Mouse (Mus musculus) ES-Bruce4 (cell line): ENCODE measurements around the gene Gm42957. TPM values are rescaled to one million over a fixed set of nuclear protein-coding genes. Genes with fewer than 3 reads are reported as not detected.
"Not testable (repeated sequence)": the region's sequence is repeated elsewhere in the genome, so short reads cannot be mapped to it uniquely, and the experiment has no call there.

Experiments
- H3K27ac ChIP-seq: 2 replicates; pipeline ENCODE4 v1.5.1; 2012; ENCODE audit warnings: low read length, inconsistent platforms; ENCODE audit not compliant: insufficient read depth
- H3K27me3 ChIP-seq: 2 replicates; pipeline ENCODE4 v1.6.1; 2012; ENCODE audit warnings: mild to moderate bottlenecking, low read length, inconsistent platforms; ENCODE audit not compliant: control insufficient read depth, poor library complexity, insufficient read depth, severe bottlenecking
- H3K36me3 ChIP-seq: 2 replicates; pipeline ENCODE4 v1.6.1; 2012; ENCODE audit warnings: inconsistent platforms, mild to moderate bottlenecking, low read length, moderate library complexity; ENCODE audit not compliant: control insufficient read depth, poor library complexity, insufficient read depth, severe bottlenecking
- H3K4me1 ChIP-seq: one replicate; pipeline ENCODE4 v1.8.1; 2011; ENCODE audit warnings: low read length; ENCODE audit not compliant: control insufficient read depth, insufficient read depth
- H3K4me3 ChIP-seq: 2 replicates; pipeline ENCODE4 v1.5.1; 2011; ENCODE audit warnings: low read depth, mild to moderate bottlenecking, low read length
- H3K9ac ChIP-seq: 2 replicates; pipeline ENCODE4 v1.6.1; 2012; ENCODE audit warnings: low read depth, mild to moderate bottlenecking, inconsistent platforms; ENCODE audit not compliant: poor library complexity, severe bottlenecking
- H3K9me3 ChIP-seq: replicated peaks from 2 replicates; pipeline ENCODE4 v1.6.1; 2012; ENCODE audit warnings: mild to moderate bottlenecking, low read length, inconsistent platforms; ENCODE audit not compliant: control insufficient read depth, poor library complexity, insufficient read depth, severe bottlenecking
- CTCF ChIP-seq: IDR thresholded peaks from one replicate; pipeline ENCODE4 v1.8.1; 2011; ENCODE audit warnings: low read depth, low read length
- EP300 ChIP-seq: IDR thresholded peaks from 2 replicates; pipeline ENCODE4 v1.6.1; 2011; ENCODE audit warnings: low read depth, low read length; ENCODE audit not compliant: insufficient read depth
- POLR2A ChIP-seq: IDR thresholded peaks from one replicate; pipeline ENCODE4 v1.8.1; 2011; ENCODE audit warnings: low read length; ENCODE audit not compliant: insufficient read depth
- polyA plus RNA-seq: library from polyadenylated mRNA; stranded (reverse); fragments of >200 nt; gene quantifications from 2 replicates; pipeline ENCODE4 v1.2.4, GENCODE M21; 2011; ENCODE audit warnings: low read depth; ENCODE audit not compliant: missing spikeins, insufficient read depth, insufficient read length

Gene Gm42957
- polyA plus RNA-seq, 1 experiment = not detected

- Histone ChIP-seq H3K9ac (peak overlapping the region; percentile 49), H3K27me3 (no peaks in the 10 kb centered on the region), H3K4me3 (peak overlapping the region; percentile 58), H3K27ac (no peak overlapping the region), H3K36me3 (no peaks in the 10 kb centered on the region), H3K9me3 (no peaks in the 10 kb centered on the region), H3K4me1 (peaks cover 4% of the 10 kb centered on the region)
- TF ChIP-seq CTCF (no peak), EP300 (no peak), POLR2A (no peak)
Measured at GRCm38 (mm10) chr3:96684822-96685156, 49.5 kb downstream of the Gm42957 start.

GRCm38 (mm10) chr3:96686057-96686456, 50.8 kb downstream of the Gm42957 start:
- not testable (repeated sequence) for H3K4me3 ChIP-seq, H3K4me1 ChIP-seq, H3K36me3 ChIP-seq, H3K27me3 ChIP-seq, H3K9me3 ChIP-seq, H3K27ac ChIP-seq, H3K9ac ChIP-seq

GRCm38 (mm10) chr3:96688854-96689253, 53.6 kb downstream of the Gm42957 start:
- TF ChIP-seq CTCF (no peak), POLR2A (no peak), EP300 (no peak)
- Histone ChIP-seq H3K27ac (no peak overlapping the region), H3K27me3 (no peaks in the 10 kb centered on the region), H3K9ac (no peak overlapping the region; the same call in 1 of the 2 replicates), H3K36me3 (no peaks in the 10 kb centered on the region), H3K9me3 (no peaks in the 10 kb centered on the region), H3K4me1 (peaks cover 2% of the 10 kb centered on the region), H3K4me3 (no peak overlapping the region)

- Histone ChIP-seq H3K4me1 (no peaks in the 10 kb centered on the region), H3K27ac (0 out of 2 replicates have a peak overlapping the region, but pooled peaks have one; percentile 3), H3K27me3 (no peaks in the 10 kb centered on the region), H3K4me3 (no peak overlapping the region), H3K9me3 (no peaks in the 10 kb centered on the region), H3K9ac (no peak overlapping the region), H3K36me3 (no peaks in the 10 kb centered on the region)
- no peak for TF ChIP-seq POLR2A
- no peak for TF ChIP-seq CTCF
Measured at GRCm38 (mm10) chr3:96690298-96690697, 55.0 kb downstream of the Gm42957 start.

GRCm38 (mm10) chr3:96692506-96692905, 57.2 kb downstream of the Gm42957 start:
- Histone ChIP-seq H3K27me3 (no peaks in the 10 kb centered on the region), H3K4me1 (no peaks in the 10 kb centered on the region), H3K36me3 (no peaks in the 10 kb centered on the region), H3K4me3 (peak overlapping the region; percentile 19; the same call in 1 of the 2 replicates), H3K27ac (no peak overlapping the region), H3K9ac (no peak overlapping the region), H3K9me3 (no peaks in the 10 kb centered on the region)
- peak; percentile 58 for TF ChIP-seq CTCF
- TF ChIP-seq EP300 = no peak
- TF ChIP-seq POLR2A = no peak

- Histone ChIP-seq H3K4me1 (no peaks in the 10 kb centered on the region), H3K4me3 (no peak overlapping the region), H3K27ac (no peak overlapping the region), H3K9me3 (no peaks in the 10 kb centered on the region), H3K36me3 (no peaks in the 10 kb centered on the region), H3K9ac (no peak overlapping the region), H3K27me3 (no peaks in the 10 kb centered on the region)
- no peak for TF ChIP-seq CTCF
- no peak for TF ChIP-seq POLR2A
- TF ChIP-seq EP300 = no peak
Measured at GRCm38 (mm10) chr3:96693579-96693978, 58.3 kb downstream of the Gm42957 start.
